Mouse (Mus musculus): ENCODE results near the gene Olfr320. TPM values are rescaled to one million over a fixed set of nuclear protein-coding genes. Genes with fewer than 3 reads are reported as not detected.
A peak's percentile ranks its signal among the peaks of the same experiment; 100 is the strongest.

Olfr320 gene
- polyA plus RNA-seq (2014; fragmentation: Nextera tagmentation; extraction: Ambion mirVana): not detected in 2 replicates

DNA sequence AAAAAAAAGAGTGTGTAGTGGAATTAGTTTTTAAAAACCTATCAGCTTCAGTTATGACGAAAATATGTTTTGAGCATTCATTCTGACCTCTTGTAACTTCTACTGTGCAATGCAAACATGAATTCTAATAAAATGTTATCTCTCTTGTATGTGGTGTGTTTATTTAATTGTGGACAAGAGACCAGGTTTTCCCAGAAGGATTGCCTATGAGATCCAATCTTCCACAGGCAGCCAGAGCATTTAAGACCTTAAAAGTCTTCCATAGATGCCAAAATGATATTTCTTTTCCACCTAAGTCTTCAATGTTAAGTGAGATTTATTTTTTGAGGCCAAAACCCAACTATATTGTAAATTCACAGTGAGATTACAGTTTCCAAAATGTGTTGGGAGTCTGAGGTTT lies at the start of gene Olfr320:
TSS of gene Olfr320 (plus strand) at position 301 of the 400 bp plus-strand sequence.
- Histone ChIP-seq H3K27me3 (ENCODE audit: control insufficient read depth, insufficient read depth, low read length) (no peaks in the 10 kb centered on the region), H3K4me3 (ENCODE audit: low read depth, low read length) (no peak within 1 kb of the TSS), H3K36me3 (ENCODE audit: control insufficient read depth, insufficient read depth, low read length) (no peaks in the 10 kb centered on the region), H3K4me1 (ENCODE audit: control insufficient read depth, insufficient read depth, low read length) (no peaks in the 10 kb centered on the region), H3K27ac (ENCODE audit: low read depth, low read length) (no peak within 1 kb of the TSS), H3K9ac (replicated peaks; ENCODE audit: low read depth, low read length) (no peak within 1 kb of the TSS), H3K9me3 (ENCODE audit: control insufficient read depth, low read length) (no peaks in the 10 kb centered on the region), H3K4me2 (ENCODE audit: low read depth, low read length) (no peak within 1 kb of the TSS)
- no peak for ATAC-seq (ENCODE audit: low read depth)
- 91% methylated on average over 1 of the region's 1 CpGs for WGBS

DNA sequence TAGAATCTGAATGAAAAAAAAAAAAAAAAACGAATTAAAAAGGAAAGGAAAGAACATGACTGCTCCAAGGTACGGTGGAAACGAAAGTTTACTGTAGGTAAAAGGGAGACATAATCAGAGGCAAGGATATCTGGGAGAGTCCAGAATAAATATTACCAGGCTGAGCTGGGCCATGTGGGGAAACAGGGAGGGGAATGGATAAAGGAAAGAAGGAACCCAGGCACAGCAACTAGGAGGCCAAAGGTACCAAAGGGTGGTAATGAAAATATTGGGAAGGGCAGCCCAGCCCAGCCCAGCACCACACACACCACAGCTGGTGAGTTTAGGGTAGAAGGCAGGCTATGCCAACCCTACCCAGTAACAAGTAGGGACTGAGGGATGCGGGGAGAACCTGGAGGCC lies 46.0 kb upstream of the Olfr320 start:
- 67% methylated on average over 4 of the region's 4 CpGs for WGBS

GRCm38 (mm10) chr11:58636376-58636977 lies 44.4 kb upstream of the Olfr320 start:
- Histone ChIP-seq H3K4me2 (ENCODE audit: low read depth, low read length) (no peak overlapping the region), H3K36me3 (ENCODE audit: control insufficient read depth, insufficient read depth, low read length) (no peaks in the 10 kb centered on the region), H3K9ac (replicated peaks; ENCODE audit: low read depth, low read length) (no peak overlapping the region), H3K27ac (ENCODE audit: low read depth, low read length) (no peak overlapping the region), H3K4me1 (ENCODE audit: control insufficient read depth, insufficient read depth, low read length) (peaks cover 3% of the 10 kb centered on the region; the same call in 1 of the 2 replicates), H3K9me3 (ENCODE audit: control insufficient read depth, low read length) (no peaks in the 10 kb centered on the region), H3K27me3 (ENCODE audit: control insufficient read depth, insufficient read depth, low read length) (no peaks in the 10 kb centered on the region), H3K4me3 (ENCODE audit: low read depth, low read length) (no peak overlapping the region)
- ATAC-seq (ENCODE audit: low read depth): no peak
- WGBS: 29% methylated on average over 3 of the region's 4 CpGs

More for the DNA sequence above, 46.0 kb upstream of the Olfr320 start:
- Histone ChIP-seq H3K4me1 (ENCODE audit: control insufficient read depth, insufficient read depth, low read length) (no peaks in the 10 kb centered on the region), H3K4me3 (ENCODE audit: low read depth, low read length) (no peak overlapping the region), H3K27me3 (ENCODE audit: control insufficient read depth, insufficient read depth, low read length) (no peaks in the 10 kb centered on the region), H3K36me3 (ENCODE audit: control insufficient read depth, insufficient read depth, low read length) (no peaks in the 10 kb centered on the region), H3K27ac (ENCODE audit: low read depth, low read length) (no peak overlapping the region), H3K4me2 (ENCODE audit: low read depth, low read length) (no peak overlapping the region), H3K9ac (replicated peaks; ENCODE audit: low read depth, low read length) (no peak overlapping the region), H3K9me3 (ENCODE audit: control insufficient read depth, low read length) (no peaks in the 10 kb centered on the region)
- ATAC-seq (ENCODE audit: low read depth): no peak

GRCm38 (mm10) chr11:58638176-58638701 lies 42.7 kb upstream of the Olfr320 start:
- no peak for ATAC-seq (ENCODE audit: low read depth)
- Histone ChIP-seq H3K4me1 (ENCODE audit: control insufficient read depth, insufficient read depth, low read length) (peaks cover 3% of the 10 kb centered on the region; the same call in 1 of the 2 replicates), H3K4me3 (ENCODE audit: low read depth, low read length) (no peak overlapping the region), H3K27ac (ENCODE audit: low read depth, low read length) (no peak overlapping the region), H3K36me3 (ENCODE audit: control insufficient read depth, insufficient read depth, low read length) (no peaks in the 10 kb centered on the region), H3K27me3 (ENCODE audit: control insufficient read depth, insufficient read depth, low read length) (peaks cover 4% of the 10 kb centered on the region), H3K4me2 (ENCODE audit: low read depth, low read length) (no peak overlapping the region), H3K9me3 (ENCODE audit: control insufficient read depth, low read length) (no peaks in the 10 kb centered on the region), H3K9ac (replicated peaks; ENCODE audit: low read depth, low read length) (no peak overlapping the region)
- WGBS: 66% methylated on average over 7 of the region's 7 CpGs

DNA sequence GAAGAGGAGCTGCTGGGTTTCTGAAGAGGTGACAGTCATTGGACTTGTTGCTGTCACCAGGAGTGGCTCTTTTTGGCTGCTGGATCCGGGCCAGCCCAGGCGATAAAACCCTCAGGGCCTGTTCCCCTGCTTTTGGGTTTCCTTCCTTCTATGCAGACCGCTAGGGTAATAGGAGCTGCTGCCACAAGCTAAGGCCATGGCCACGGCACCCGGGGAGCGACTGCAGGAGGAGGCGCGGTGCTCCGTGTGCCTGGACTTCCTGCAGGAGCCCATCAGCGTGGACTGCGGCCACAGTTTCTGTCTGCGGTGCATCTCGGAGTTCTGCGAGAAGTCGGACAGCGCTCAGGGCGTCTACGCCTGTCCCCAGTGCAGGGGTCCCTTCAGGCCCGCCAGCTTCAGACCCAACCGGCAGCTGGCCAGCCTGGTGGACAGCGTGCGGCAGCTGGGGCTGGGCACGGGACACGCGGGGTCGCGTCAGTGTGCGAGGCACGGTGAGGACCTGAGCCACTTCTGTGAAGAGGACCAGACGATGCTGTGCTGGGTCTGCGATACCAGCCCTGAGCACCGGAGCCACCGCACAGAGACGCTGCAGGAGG lies 40.5 kb upstream of the Olfr320 start, which contains the start of gene Trim58:
TSS of gene Trim58 (plus strand) at position 194 of the 596 bp plus-strand sequence.
- H3K4me2 ChIP-seq (ENCODE audit: low read depth, low read length): peak within 1 kb of the TSS; percentile 59
- peaks cover 4% of the 10 kb centered on the region for H3K27me3 ChIP-seq (ENCODE audit: control insufficient read depth, insufficient read depth, low read length)
- peak within 1 kb of the TSS; percentile 37 for H3K4me3 ChIP-seq (ENCODE audit: low read depth, low read length)
- ATAC-seq (ENCODE audit: low read depth): no peak
- no peaks in the 10 kb centered on the region for H3K9me3 ChIP-seq (ENCODE audit: control insufficient read depth, low read length)
- H3K4me1 ChIP-seq (ENCODE audit: control insufficient read depth, insufficient read depth, low read length): peaks cover 3% of the 10 kb centered on the region; the same call in 1 of the 2 replicates
- H3K9ac ChIP-seq (replicated peaks; ENCODE audit: low read depth, low read length): peak within 1 kb of the TSS; percentile 53
- no peak within 1 kb of the TSS for H3K27ac ChIP-seq (ENCODE audit: low read depth, low read length)
- 2% methylated on average over 34 of the region's 34 CpGs for WGBS
- no peaks in the 10 kb centered on the region for H3K36me3 ChIP-seq (ENCODE audit: control insufficient read depth, insufficient read depth, low read length)

DNA sequence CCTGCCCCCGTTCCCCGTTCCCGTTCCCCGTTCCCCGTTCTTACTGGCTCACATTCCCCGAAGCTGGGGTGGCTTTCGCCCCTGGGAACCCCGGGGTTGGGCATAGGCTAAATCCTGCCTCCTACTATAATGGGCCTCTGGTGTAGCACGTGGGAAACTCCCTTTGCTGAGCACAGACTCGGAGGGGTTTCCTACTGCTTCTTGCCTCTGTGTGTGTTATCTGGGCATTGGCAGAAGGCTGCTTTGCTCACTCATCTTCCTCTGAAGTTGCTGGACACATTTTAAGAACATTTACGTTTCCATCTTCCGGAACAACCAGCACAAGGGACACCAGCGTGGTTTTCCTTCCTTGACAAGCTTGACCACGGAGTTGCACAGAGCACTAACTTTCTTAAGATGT lies 39.8 kb upstream of the Olfr320 start:
- no peaks in the 10 kb centered on the region for H3K36me3 ChIP-seq (ENCODE audit: control insufficient read depth, insufficient read depth, low read length)
- peak overlapping the region; percentile 37; the same call in 1 of the 2 replicates for H3K4me3 ChIP-seq (ENCODE audit: low read depth, low read length)
- no peaks in the 10 kb centered on the region for H3K9me3 ChIP-seq (ENCODE audit: control insufficient read depth, low read length)
- 32% methylated on average over 14 of the region's 14 CpGs for WGBS
- no peak for ATAC-seq (ENCODE audit: low read depth)
- H3K27ac ChIP-seq (ENCODE audit: low read depth, low read length): no peak overlapping the region
- H3K4me1 ChIP-seq (ENCODE audit: control insufficient read depth, insufficient read depth, low read length): peaks cover 3% of the 10 kb centered on the region; the same call in 1 of the 2 replicates
- H3K4me2 ChIP-seq (ENCODE audit: low read depth, low read length): peak overlapping the region; percentile 59
- H3K27me3 ChIP-seq (ENCODE audit: control insufficient read depth, insufficient read depth, low read length): peaks cover 4% of the 10 kb centered on the region
- no peak overlapping the region for H3K9ac ChIP-seq (replicated peaks; ENCODE audit: low read depth, low read length)

DNA sequence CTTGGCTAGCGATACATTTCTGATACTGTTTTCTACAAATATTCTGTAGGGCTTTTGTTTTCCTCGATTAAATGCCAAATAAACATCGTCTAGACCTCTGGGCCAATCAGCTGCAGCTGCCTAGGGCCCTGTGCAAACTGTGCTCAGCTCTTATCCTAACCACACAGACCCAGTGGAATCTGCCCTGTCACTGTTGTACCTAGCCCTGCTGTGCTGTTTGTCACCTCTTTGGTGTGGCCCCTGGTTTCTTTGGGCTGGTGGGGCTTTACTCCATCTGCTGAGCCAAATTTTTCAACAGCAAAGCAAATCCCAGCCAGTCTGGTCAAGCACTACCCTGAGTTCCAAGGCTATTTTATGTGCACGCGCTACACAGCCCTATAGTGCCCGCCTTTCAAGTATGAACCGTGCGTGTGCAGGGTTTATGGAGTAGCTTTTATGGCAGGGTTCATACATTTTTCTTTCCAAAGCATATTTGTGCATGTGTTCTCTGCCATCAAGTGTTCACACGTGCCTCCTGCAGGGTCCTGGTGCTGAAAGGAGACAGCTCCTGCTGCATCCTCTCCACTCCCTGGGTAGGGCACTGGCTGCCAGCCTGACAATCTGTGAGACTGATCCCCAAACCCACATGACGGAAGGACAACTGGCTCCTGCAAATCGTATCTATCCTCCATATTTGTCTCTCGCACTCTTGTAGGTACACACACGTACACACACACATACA lies 39.1 kb upstream of the Olfr320 start:
- Histone ChIP-seq H3K9me3 (ENCODE audit: control insufficient read depth, low read length) (no peaks in the 10 kb centered on the region), H3K27ac (ENCODE audit: low read depth, low read length) (no peak overlapping the region), H3K36me3 (ENCODE audit: control insufficient read depth, insufficient read depth, low read length) (no peaks in the 10 kb centered on the region), H3K4me3 (ENCODE audit: low read depth, low read length) (no peak overlapping the region), H3K9ac (replicated peaks; ENCODE audit: low read depth, low read length) (no peak overlapping the region), H3K4me1 (ENCODE audit: control insufficient read depth, insufficient read depth, low read length) (peaks cover 3% of the 10 kb centered on the region; the same call in 1 of the 2 replicates), H3K27me3 (ENCODE audit: control insufficient read depth, insufficient read depth, low read length) (peaks cover 4% of the 10 kb centered on the region), H3K4me2 (ENCODE audit: low read depth, low read length) (no peak overlapping the region)
- 88% methylated on average over 13 of the region's 13 CpGs for WGBS
- ATAC-seq (ENCODE audit: low read depth): no peak

GRCm38 (mm10) chr11:58643350-58643749 lies 37.5 kb upstream of the Olfr320 start:
- Histone ChIP-seq H3K4me1 (ENCODE audit: control insufficient read depth, insufficient read depth, low read length) (peaks cover 3% of the 10 kb centered on the region; the same call in 1 of the 2 replicates), H3K27me3 (ENCODE audit: control insufficient read depth, insufficient read depth, low read length) (peaks cover 4% of the 10 kb centered on the region), H3K27ac (ENCODE audit: low read depth, low read length) (no peak overlapping the region), H3K4me3 (ENCODE audit: low read depth, low read length) (no peak overlapping the region), H3K9ac (replicated peaks; ENCODE audit: low read depth, low read length) (no peak overlapping the region), H3K9me3 (ENCODE audit: control insufficient read depth, low read length) (no peaks in the 10 kb centered on the region), H3K36me3 (ENCODE audit: control insufficient read depth, insufficient read depth, low read length) (no peaks in the 10 kb centered on the region), H3K4me2 (ENCODE audit: low read depth, low read length) (no peak overlapping the region)
- ATAC-seq (ENCODE audit: low read depth): no peak
- WGBS: 34% methylated on average over 6 of the region's 6 CpGs

Data from neural tube, embryonic 14.5 days (tissue).